Mouse (Mus musculus) embryonic facial prominence, embryonic 11.5 days (tissue): Measurements from ENCODE around the gene Msi2. TPM values are rescaled to one million over a fixed set of nuclear protein-coding genes. Genes with fewer than 3 reads are reported as not detected.

Source experiments
- ATAC-seq: fragments of 200-750 bp; cut with Nextera tagmentation; replicated peaks from 2 replicates; pipeline ENCODE4 v1.8.0; 2017; ENCODE audit warnings: low read depth; ENCODE audit not compliant: insufficient number of reproducible peaks, low FRiP score, low TSS enrichment
- DNase-seq: peaks from one replicate; pipeline ENCODE4 v3.0.0-alpha.2; 2015; ENCODE audit warnings: low spot score
- H3K27ac ChIP-seq: fragments of 300-500 bp; sonication (generic); replicated peaks from 2 replicates; pipeline ENCODE4 v1.5.1; 2014; ENCODE audit warnings: mild to moderate bottlenecking, low read depth, low read length, control low read depth
- H3K27me3 ChIP-seq: fragments of 300-500 bp; sonication (generic); 2 replicates; pipeline ENCODE4 v1.6.1; 2014; ENCODE audit warnings: mild to moderate bottlenecking, low read length, moderate library complexity, mixed read lengths; ENCODE audit not compliant: control insufficient read depth, insufficient read depth
- H3K36me3 ChIP-seq: fragments of 300-500 bp; sonication (generic); replicated peaks from 2 replicates; pipeline ENCODE4 v1.6.1; 2014; ENCODE audit warnings: low read depth, mild to moderate bottlenecking, low read length, moderate library complexity, mixed read lengths; ENCODE audit not compliant: control insufficient read depth, insufficient read depth
- H3K4me1 ChIP-seq: fragments of 300-500 bp; sonication (generic); 2 replicates; pipeline ENCODE4 v1.6.1; 2014; ENCODE audit warnings: low read length, mixed read lengths; ENCODE audit not compliant: control insufficient read depth, insufficient read depth
- H3K4me2 ChIP-seq: fragments of 300-500 bp; sonication (generic); 2 replicates; pipeline ENCODE4 v1.6.1; 2014; ENCODE audit warnings: low read depth, mild to moderate bottlenecking, control low read depth, low read length, moderate library complexity
- H3K4me3 ChIP-seq: fragments of 300-500 bp; sonication (generic); 2 replicates; pipeline ENCODE4 v1.5.1; 2014; ENCODE audit warnings: low read depth, low read length, control low read depth
- H3K9ac ChIP-seq: fragments of 300-500 bp; sonication (generic); replicated peaks from 2 replicates; pipeline ENCODE4 v1.6.1; 2014; ENCODE audit warnings: mild to moderate bottlenecking, control low read depth, low read length
- H3K9me3 ChIP-seq: fragments of 300-500 bp; sonication (generic); replicated peaks from 2 replicates; pipeline ENCODE4 v1.6.1; 2016; ENCODE audit warnings: mild to moderate bottlenecking, low read length, inconsistent platforms, mixed read lengths; ENCODE audit not compliant: control insufficient read depth
- whole genome bisulfite sequencing: fragments of 180-500 bp; shearing (Covaris S2); extraction: QIAGEN DNeasy Blood & Tissue Kit; methylation state at CpG from one replicate; pipeline ENCODE4 v1.1.7; 2014; 5-methylcytosine and 5-hydroxymethylcytosine counted together
- polyA plus RNA-seq: library from polyadenylated mRNA; unstranded; fragments of >200 nt; fragmentation: Nextera tagmentation; extraction: Ambion mirVana; gene quantifications from 2 replicates; pipeline ENCODE4 v1.2.1, GENCODE M21; 2014

The Msi2 gene
- polyA plus RNA-seq, 1 experiment from 2014 or later: 13.4 TPM

DNA sequence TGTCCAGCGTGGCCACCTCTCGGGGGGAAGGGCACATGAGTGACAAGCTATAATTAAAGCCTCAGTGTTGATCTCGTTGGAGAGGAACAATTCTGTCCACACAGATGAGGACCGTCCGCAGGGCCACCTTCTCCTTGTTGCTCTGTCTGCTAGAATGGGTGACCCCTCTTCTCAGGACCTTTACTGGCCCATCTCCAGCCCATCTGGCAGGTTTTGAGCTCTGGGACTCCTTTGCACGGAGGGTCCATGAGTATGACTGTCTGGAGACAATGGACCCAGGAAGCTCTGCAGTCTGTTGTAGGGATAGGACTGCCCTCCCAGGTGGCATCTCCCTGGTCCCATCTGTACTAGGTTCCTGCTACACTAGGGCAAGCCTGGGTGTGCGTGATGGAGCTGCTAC is 406.7 kb downstream of the Msi2 start:
- 54% methylated on average over 7 of the region's 7 CpGs for WGBS
- ATAC-seq: no peak

DNA sequence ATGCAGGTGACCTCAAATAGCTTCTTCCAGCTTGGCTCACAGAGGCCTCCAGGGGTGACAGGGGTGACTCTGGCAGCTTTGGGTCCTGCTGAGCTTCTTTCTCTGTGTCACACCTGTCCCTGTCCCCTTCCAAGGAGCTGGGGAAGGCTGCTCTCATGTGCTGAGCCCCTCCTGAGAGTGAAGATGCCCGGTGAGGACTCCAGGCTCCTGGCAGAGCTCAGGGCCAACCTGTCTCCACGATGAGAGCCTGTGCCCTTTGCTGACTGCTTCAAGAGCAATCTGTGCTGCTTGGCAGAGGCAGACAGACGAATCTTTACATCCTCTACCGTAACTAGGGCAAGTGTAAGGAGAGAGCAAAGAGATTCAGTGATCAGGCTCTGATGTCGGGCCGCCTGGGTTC is 407.5 kb downstream of the Msi2 start:
- ATAC-seq (no peak), DNase-seq (no peak)
- no peak overlapping the region for H3K4me3 ChIP-seq
- H3K27me3 ChIP-seq: no peaks in the 10 kb centered on the region
- H3K36me3 ChIP-seq: no peaks in the 10 kb centered on the region
- peaks cover 3% of the 10 kb centered on the region; the same call in 1 of the 2 replicates for H3K4me1 ChIP-seq
- no peak overlapping the region for H3K9ac ChIP-seq
- 56% methylated on average over 6 of the region's 6 CpGs for WGBS
- H3K9me3 ChIP-seq: no peaks in the 10 kb centered on the region
- no peak overlapping the region for H3K27ac ChIP-seq
- H3K4me2 ChIP-seq: no peak overlapping the region

More for the DNA sequence above, 406.7 kb downstream of the Msi2 start:
- Histone ChIP-seq H3K27ac (no peak overlapping the region), H3K4me1 (peaks cover 3% of the 10 kb centered on the region; the same call in 1 of the 2 replicates), H3K27me3 (no peaks in the 10 kb centered on the region), H3K9ac (no peak overlapping the region), H3K36me3 (no peaks in the 10 kb centered on the region), H3K4me3 (no peak overlapping the region), H3K9me3 (no peaks in the 10 kb centered on the region), H3K4me2 (no peak overlapping the region)
- DNase-seq: no peak

DNA sequence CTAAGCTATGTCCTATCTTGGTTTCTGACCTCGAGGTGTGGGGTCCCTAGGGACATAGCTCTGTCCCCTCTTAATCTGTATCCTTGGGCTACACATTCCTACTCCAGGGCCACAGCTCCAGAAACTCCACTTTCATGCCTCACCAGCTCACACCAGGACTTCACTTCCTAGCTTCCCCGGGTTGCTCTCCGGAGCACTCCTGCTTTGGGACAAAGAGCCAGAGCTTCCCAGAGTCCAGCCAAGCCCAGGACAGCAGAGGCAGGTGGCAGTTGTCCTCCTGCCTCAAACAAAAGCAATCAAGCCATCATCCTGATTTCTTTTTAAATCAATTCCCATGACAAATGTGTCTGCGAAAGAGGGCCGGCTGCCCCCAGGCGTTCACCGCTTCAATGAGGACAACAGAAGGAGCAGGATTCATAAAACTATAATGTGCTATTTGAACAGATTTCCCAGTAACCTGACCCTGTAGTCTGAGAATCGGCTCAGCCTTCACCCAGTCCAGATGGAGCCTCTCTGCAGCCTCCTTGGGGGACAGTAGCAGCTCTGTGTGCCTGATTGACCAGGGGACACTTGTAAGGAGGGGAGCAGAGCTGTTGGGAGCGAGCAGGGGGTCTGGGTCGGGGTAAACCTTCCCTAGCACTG is 409.1 kb downstream of the Msi2 start:
- no peak overlapping the region for H3K9ac ChIP-seq
- ATAC-seq (peak; percentile 65), DNase-seq (peak; percentile 25)
- no peaks in the 10 kb centered on the region for H3K36me3 ChIP-seq
- no peak overlapping the region for H3K4me3 ChIP-seq
- no peak overlapping the region for H3K4me2 ChIP-seq
- peak overlapping the region; percentile 61 for H3K27ac ChIP-seq
- H3K9me3 ChIP-seq: no peaks in the 10 kb centered on the region
- H3K4me1 ChIP-seq: peaks cover 3% of the 10 kb centered on the region; the same call in 1 of the 2 replicates
- WGBS: 35% methylated on average over 10 of the region's 10 CpGs
- H3K27me3 ChIP-seq: no peaks in the 10 kb centered on the region

DNA sequence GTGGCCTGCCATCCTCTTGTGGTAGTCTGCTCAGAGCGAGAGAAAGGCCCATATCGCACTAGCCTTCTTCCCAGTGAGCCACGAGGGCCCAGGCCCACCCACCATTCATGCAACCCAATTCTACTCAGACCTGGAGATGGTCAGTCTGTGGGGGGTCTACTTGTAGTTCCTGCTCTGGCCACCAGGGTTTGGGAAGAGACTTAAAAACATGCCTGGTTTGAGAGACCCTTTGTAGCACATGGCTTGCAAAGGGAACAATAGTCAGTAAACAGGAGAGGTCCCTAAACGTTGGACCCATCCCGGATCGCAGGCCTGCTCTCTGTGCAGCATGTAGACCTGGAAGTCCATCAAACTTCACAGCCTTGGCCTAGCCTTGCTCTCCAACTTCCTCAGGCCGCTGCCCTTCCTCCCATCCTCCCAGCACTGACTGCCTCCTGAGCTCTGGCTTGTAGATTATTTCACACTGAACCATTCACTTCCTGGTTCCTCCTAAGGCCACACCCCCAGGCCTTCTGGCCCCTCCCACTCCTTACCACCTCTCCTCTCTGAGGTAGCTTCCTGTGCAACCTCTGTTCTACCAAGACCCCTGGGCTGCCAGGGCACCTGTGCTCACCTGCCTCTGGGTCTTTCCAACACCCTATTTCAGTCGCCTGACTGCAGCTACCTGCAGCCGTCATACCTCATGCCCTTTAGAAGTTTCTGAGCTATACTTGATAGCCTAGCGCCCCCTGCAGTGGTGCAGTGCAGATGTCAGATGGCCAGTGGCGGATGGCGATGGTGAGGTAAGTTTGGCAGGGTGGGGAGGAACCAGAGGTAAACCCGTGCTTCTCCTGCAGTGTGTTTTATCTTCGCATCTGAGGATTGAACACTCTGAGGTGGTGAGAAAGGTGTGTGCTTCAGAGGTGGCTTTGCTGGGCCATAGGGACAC is 410.4 kb downstream of the Msi2 start:
- no peak overlapping the region; the same call in 1 of the 2 replicates for H3K27ac ChIP-seq
- H3K4me1 ChIP-seq: peaks cover 3% of the 10 kb centered on the region; the same call in 1 of the 2 replicates
- no peaks in the 10 kb centered on the region for H3K9me3 ChIP-seq
- H3K4me3 ChIP-seq: no peak overlapping the region
- DNase-seq (peak; percentile 27), ATAC-seq (no peak)
- H3K27me3 ChIP-seq: no peaks in the 10 kb centered on the region
- no peak overlapping the region for H3K9ac ChIP-seq
- no peaks in the 10 kb centered on the region for H3K36me3 ChIP-seq
- H3K4me2 ChIP-seq: no peak overlapping the region
- 75% methylated on average over 14 of the region's 14 CpGs for WGBS

DNA sequence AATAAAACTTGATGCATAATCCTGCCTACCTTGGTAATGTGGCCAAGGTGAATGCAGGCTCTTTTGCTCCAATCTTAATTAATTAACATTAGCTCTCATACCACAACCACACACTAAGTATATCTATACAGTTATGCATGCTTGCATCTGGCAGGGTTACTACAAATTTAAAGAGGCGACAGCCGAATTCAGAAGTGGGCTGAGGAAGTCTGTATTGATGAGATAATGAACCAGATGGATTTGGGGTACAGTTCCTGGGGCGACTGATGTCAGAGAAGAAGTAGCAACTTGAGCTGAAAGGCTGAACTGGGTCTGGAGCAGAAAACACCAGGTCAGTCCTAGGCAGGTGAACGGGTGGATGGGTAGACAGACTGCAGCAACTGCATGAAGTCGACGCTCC is 412.6 kb downstream of the Msi2 start:
- WGBS: 91% methylated on average over 6 of the region's 6 CpGs
- Histone ChIP-seq H3K9me3 (no peaks in the 10 kb centered on the region), H3K9ac (no peak overlapping the region), H3K4me2 (no peak overlapping the region), H3K4me1 (peaks cover 3% of the 10 kb centered on the region), H3K36me3 (no peaks in the 10 kb centered on the region), H3K4me3 (no peak overlapping the region), H3K27ac (no peak overlapping the region), H3K27me3 (no peaks in the 10 kb centered on the region)
- DNase-seq (no peak), ATAC-seq (no peak)

DNA sequence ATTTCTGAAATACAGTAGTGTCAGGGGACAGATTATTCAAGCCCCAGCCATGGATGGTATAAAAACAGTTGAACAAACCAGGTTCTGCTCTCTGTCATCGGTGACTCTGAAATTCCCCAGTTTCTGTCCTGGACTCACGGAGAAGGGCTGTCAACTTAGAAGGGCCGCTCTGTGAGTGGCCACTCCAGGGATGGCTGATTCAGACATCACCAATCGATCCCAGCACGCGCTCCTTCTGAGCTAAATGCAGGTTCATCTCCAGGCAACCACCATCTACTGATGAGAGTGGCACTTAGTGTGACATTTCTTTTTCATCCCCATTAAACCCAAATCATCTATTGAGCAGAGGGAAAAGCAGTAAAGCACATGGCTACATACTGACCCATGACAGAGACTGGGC is 416.7 kb downstream of the Msi2 start:
- no peak for ATAC-seq
- H3K4me1 ChIP-seq: no peaks in the 10 kb centered on the region; the same call in 1 of the 2 replicates
- no peaks in the 10 kb centered on the region for H3K36me3 ChIP-seq
- DNase-seq: peak; percentile 77
- no peaks in the 10 kb centered on the region for H3K27me3 ChIP-seq
- H3K4me3 ChIP-seq: no peak overlapping the region
- H3K27ac ChIP-seq: no peak overlapping the region
- no peak overlapping the region for H3K9ac ChIP-seq
- H3K9me3 ChIP-seq: no peaks in the 10 kb centered on the region
- WGBS: 36% methylated on average over 6 of the region's 6 CpGs
- H3K4me2 ChIP-seq: no peak overlapping the region

DNA sequence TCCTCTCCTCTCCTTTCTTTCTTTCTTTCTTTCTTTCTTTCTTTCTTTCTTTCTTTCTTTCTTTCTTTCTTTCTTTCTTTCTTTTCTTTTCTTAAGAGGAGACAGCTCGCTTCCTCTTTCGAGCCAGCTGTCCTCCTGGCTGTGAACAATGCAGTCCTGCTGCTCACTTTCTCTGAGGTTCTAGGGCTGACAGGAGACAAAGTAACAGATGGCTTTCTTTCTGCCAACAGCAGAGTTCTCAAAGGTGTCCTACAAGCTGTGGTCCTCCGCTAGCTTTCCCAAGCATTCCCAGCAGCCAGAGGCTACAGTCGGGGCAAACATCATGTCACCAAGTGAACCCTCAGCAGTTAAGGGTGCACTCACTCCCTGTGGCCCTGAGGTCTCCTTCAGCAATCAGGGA is 419.0 kb downstream of the Msi2 start:
- no peaks in the 10 kb centered on the region for H3K9me3 ChIP-seq
- WGBS: 80% methylated on average over 4 of the region's 4 CpGs
- no peak overlapping the region for H3K27ac ChIP-seq
- H3K27me3 ChIP-seq: no peaks in the 10 kb centered on the region
- DNase-seq (no peak), ATAC-seq (no peak)
- H3K4me3 ChIP-seq: no peak overlapping the region
- H3K4me2 ChIP-seq: no peak overlapping the region
- no peaks in the 10 kb centered on the region for H3K36me3 ChIP-seq
- no peak overlapping the region for H3K9ac ChIP-seq
- H3K4me1 ChIP-seq: peaks cover 2% of the 10 kb centered on the region; the same call in 1 of the 2 replicates

DNA sequence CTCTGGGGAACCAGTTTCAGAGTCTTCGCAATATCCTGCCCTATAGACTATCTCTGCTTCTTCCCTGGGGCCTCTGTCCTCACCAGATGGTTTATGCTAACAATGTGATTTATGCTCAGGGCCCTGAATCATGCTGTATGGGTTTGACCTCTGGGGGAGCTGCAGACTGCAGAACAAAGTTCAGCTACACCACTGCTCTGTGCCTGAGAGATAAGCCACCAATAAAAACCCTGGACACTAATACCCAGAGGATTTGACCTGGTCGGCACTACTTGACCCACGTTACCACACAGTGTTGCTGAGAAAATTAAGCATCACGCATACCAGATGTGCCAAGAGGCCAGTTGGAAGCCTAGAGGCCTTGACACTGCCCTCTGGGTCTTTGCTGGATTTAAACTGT is 420.8 kb downstream of the Msi2 start:
- DNase-seq (peak; percentile 51), ATAC-seq (peak; percentile 61; the same call in 1 of the 2 replicates)
- no peak overlapping the region for H3K4me2 ChIP-seq
- H3K9me3 ChIP-seq: no peaks in the 10 kb centered on the region
- H3K4me1 ChIP-seq: peaks cover 6% of the 10 kb centered on the region
- H3K9ac ChIP-seq: no peak overlapping the region
- H3K4me3 ChIP-seq: no peak overlapping the region
- WGBS: 35% methylated on average over 4 of the region's 4 CpGs
- no peak overlapping the region for H3K27ac ChIP-seq
- H3K27me3 ChIP-seq: no peaks in the 10 kb centered on the region; the same call in 1 of the 2 replicates
- H3K36me3 ChIP-seq: no peaks in the 10 kb centered on the region
